Mouse (Mus musculus) myocyte (in vitro differentiated cells): ENCODE data around the gene 1700012B07Rik.

Experiments used
- CEBPB ChIP-seq: IDR thresholded peaks from 2 replicates; pipeline ENCODE4 v1.6.1; 2011; ENCODE audit warnings: mild to moderate bottlenecking, moderate library complexity; ENCODE audit not compliant: poor library complexity, insufficient read depth, severe bottlenecking
- E2F4 ChIP-seq: IDR thresholded peaks from one replicate; pipeline ENCODE4 v1.6.1; 2011; ENCODE audit warnings: mild to moderate bottlenecking, control low read depth, moderate library complexity; ENCODE audit not compliant: insufficient read depth
- MAX ChIP-seq: IDR thresholded peaks from one replicate; pipeline ENCODE4 v1.6.1; 2011; ENCODE audit warnings: low read depth, mild to moderate bottlenecking, control low read depth
- MYOG ChIP-seq, 3 experiments: IDR thresholded peaks; one replicate each; pipeline ENCODE4 v1.6.1; 2011; ENCODE audit warnings: control low read depth in 2 of 3, low read depth in 2 of 3, mild to moderate bottlenecking in 2 of 3; ENCODE audit not compliant: insufficient read length in 2 of 3, control insufficient read depth in 1 of 3, insufficient read depth in 1 of 3
- POLR2A ChIP-seq: IDR thresholded peaks from one replicate; pipeline ENCODE4 v1.6.1; 2011; ENCODE audit warnings: low read depth, mild to moderate bottlenecking, control low read depth, moderate library complexity; ENCODE audit not compliant: insufficient read length
- POLR2AphosphoS2 ChIP-seq: IDR thresholded peaks from one replicate; pipeline ENCODE4 v1.6.1; 2011; ENCODE audit warnings: low read depth, control low read depth; ENCODE audit not compliant: insufficient read length
- REST ChIP-seq: IDR thresholded peaks from one replicate; pipeline ENCODE4 v1.6.1; 2011; ENCODE audit warnings: mild to moderate bottlenecking, control low read depth, moderate library complexity; ENCODE audit not compliant: insufficient read depth, insufficient read length
- SRF ChIP-seq: IDR thresholded peaks from one replicate; pipeline ENCODE4 v1.6.1; 2011; ENCODE audit warnings: low read depth; ENCODE audit not compliant: control insufficient read depth, insufficient read length
- TCF12 ChIP-seq: IDR thresholded peaks from one replicate; pipeline ENCODE4 v1.6.1; 2011; ENCODE audit warnings: mild to moderate bottlenecking, control low read depth; ENCODE audit not compliant: poor library complexity, insufficient read depth, severe bottlenecking
- TCF3 ChIP-seq: IDR thresholded peaks from one replicate; pipeline ENCODE4 v1.6.1; 2011; ENCODE audit warnings: low read depth, control low read depth; ENCODE audit not compliant: insufficient read length
- USF1 ChIP-seq: IDR thresholded peaks from one replicate; pipeline ENCODE4 v1.6.1; 2011; ENCODE audit warnings: low read depth, mild to moderate bottlenecking, control low read depth, moderate library complexity

DNA sequence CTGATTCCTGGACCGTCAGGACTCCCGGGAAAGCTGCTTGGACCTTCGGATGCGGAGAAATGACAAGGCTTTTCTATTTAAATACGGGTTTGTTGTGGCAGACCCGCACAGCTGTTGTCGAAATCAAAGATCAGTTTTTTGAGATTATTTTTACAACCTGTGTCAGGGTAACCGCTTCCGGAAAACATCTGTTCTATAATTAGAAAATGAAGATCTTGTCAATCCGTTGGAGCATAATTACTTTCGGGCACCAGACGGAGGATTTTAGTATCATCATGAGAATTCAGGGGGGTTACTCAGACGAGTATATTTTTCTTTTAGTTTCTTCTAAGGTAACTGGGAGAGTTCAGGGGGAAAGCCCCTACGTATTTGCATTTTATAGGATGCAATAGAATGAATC, 57.7 kb downstream of the 1700012B07Rik start:
- TF ChIP-seq MAX = no peak
- TF ChIP-seq POLR2A = no peak
- TF ChIP-seq MYOG (IDR thresholded peaks at IDR 0.05; ENCODE audit: control insufficient read depth in 1 of 3, insufficient read depth in 1 of 3, insufficient read length in 2 of 3, low read depth in 2 of 3) = no peak
- TF ChIP-seq POLR2AphosphoS2 = no peak
- no peak for TF ChIP-seq USF1
- TF ChIP-seq TCF3 = no peak
- TF ChIP-seq TCF12 = no peak
- TF ChIP-seq SRF = no peak
- no peak for TF ChIP-seq E2F4
- TF ChIP-seq REST = no peak
- no peak for TF ChIP-seq CEBPB
